Mouse (Mus musculus) heart, embryonic 16.5 days (tissue): Measurements from ENCODE around the gene Dnah9. TPM values are rescaled to one million over a fixed set of nuclear protein-coding genes. Genes with fewer than 3 reads are reported as not detected.

Experiments
- ATAC-seq: fragments of 200-750 bp; cut with Nextera tagmentation; replicated peaks from 2 replicates; pipeline ENCODE4 v1.8.0; 2017; ENCODE audit warnings: moderate number of reproducible peaks; ENCODE audit not compliant: insufficient read depth, low FRiP score; ENCODE audit errors: extremely low read depth
- H3K27ac ChIP-seq: fragments of 300-500 bp; sonication (generic); 2 replicates; pipeline ENCODE4 v1.5.1; 2014; ENCODE audit warnings: mild to moderate bottlenecking, low read length, control low read depth, moderate library complexity
- H3K27me3 ChIP-seq: fragments of 300-500 bp; sonication (generic); 2 replicates; pipeline ENCODE4 v1.6.1; 2014; ENCODE audit warnings: low read length, mixed read lengths; ENCODE audit not compliant: control insufficient read depth, insufficient read depth
- H3K36me3 ChIP-seq: fragments of 300-500 bp; sonication (generic); 2 replicates; pipeline ENCODE4 v1.6.1; 2014; ENCODE audit not compliant: control insufficient read depth, insufficient read depth
- H3K4me1 ChIP-seq: fragments of 300-500 bp; sonication (generic); 2 replicates; pipeline ENCODE4 v1.6.1; 2014; ENCODE audit warnings: low read length, mixed read lengths; ENCODE audit not compliant: control insufficient read depth, insufficient read depth
- H3K4me2 ChIP-seq: fragments of 300-500 bp; sonication (generic); 2 replicates; pipeline ENCODE4 v1.6.1; 2014; ENCODE audit warnings: low read depth, mild to moderate bottlenecking, control low read depth, low read length
- H3K4me3 ChIP-seq: fragments of 300-500 bp; sonication (generic); 2 replicates; pipeline ENCODE4 v1.5.1; 2014; ENCODE audit warnings: mild to moderate bottlenecking, control low read depth, low read length
- H3K9ac ChIP-seq: fragments of 300-500 bp; sonication (generic); 2 replicates; pipeline ENCODE4 v1.6.1; 2014; ENCODE audit warnings: low read length, control low read depth
- H3K9me3 ChIP-seq: fragments of 300-500 bp; sonication (generic); replicated peaks from 2 replicates; pipeline ENCODE4 v1.6.1; 2016; ENCODE audit warnings: low read length; ENCODE audit not compliant: control insufficient read depth
- WGBS: fragments of 180-500 bp; shearing (Covaris S2); extraction: QIAGEN DNeasy Blood & Tissue Kit; methylation state at CpG from one replicate; pipeline ENCODE4 v1.1.7; 2014; 5-methylcytosine and 5-hydroxymethylcytosine counted together
- polyA plus RNA-seq: library from polyadenylated mRNA; unstranded; fragments of >200 nt; fragmentation: Nextera tagmentation; extraction: Ambion mirVana; gene quantifications from 2 replicates; pipeline ENCODE4 v1.2.1, GENCODE M21; 2015

The Dnah9 gene
- polyA plus RNA-seq, 1 experiment from 2014 or later = 0.38 TPM

- no peak for ATAC-seq
- H3K36me3 ChIP-seq = peaks cover 20% of the 10 kb centered on the region
These were observed 350.2 kb downstream of the Dnah9 start for GRCm38 (mm10) chr11:65818193-65818592.

GRCm38 (mm10) chr11:65816237-65816636 is 352.1 kb downstream of the Dnah9 start:
- no peak overlapping the region for H3K4me3 ChIP-seq
- H3K4me2 ChIP-seq = no peak overlapping the region
- H3K27ac ChIP-seq = no peak overlapping the region
- no peak for ATAC-seq
- peaks cover 9% of the 10 kb centered on the region; the same call in 1 of the 2 replicates for H3K36me3 ChIP-seq
- 55% methylated on average over 6 of the region's 6 CpGs for WGBS
- H3K27me3 ChIP-seq = no peaks in the 10 kb centered on the region
- H3K4me1 ChIP-seq = peaks cover 3% of the 10 kb centered on the region
- no peak overlapping the region for H3K9ac ChIP-seq
- H3K9me3 ChIP-seq = no peaks in the 10 kb centered on the region

More at GRCm38 (mm10) chr11:65818193-65818592, 350.2 kb downstream of the Dnah9 start:
- Histone ChIP-seq H3K9ac (no peak overlapping the region), H3K4me3 (no peak overlapping the region), H3K4me1 (no peaks in the 10 kb centered on the region; the same call in 1 of the 2 replicates), H3K27ac (no peak overlapping the region), H3K27me3 (no peaks in the 10 kb centered on the region), H3K9me3 (no peaks in the 10 kb centered on the region), H3K4me2 (no peak overlapping the region)
- 57% methylated on average over 1 of the region's 1 CpGs for WGBS

GRCm38 (mm10) chr11:65814381-65814780 is 354.0 kb downstream of the Dnah9 start:
- 83% methylated on average over 9 of the region's 9 CpGs for WGBS
- ATAC-seq = no peak
- no peaks in the 10 kb centered on the region for H3K27me3 ChIP-seq
- peaks cover 9% of the 10 kb centered on the region; the same call in 1 of the 2 replicates for H3K36me3 ChIP-seq
- H3K4me2 ChIP-seq = no peak overlapping the region
- no peak overlapping the region for H3K27ac ChIP-seq
- no peak overlapping the region for H3K9ac ChIP-seq
- H3K4me3 ChIP-seq = no peak overlapping the region
- peaks cover 3% of the 10 kb centered on the region for H3K4me1 ChIP-seq
- no peaks in the 10 kb centered on the region for H3K9me3 ChIP-seq

GRCm38 (mm10) chr11:65812088-65812487 is 356.3 kb downstream of the Dnah9 start:
- Histone ChIP-seq H3K27me3 (no peaks in the 10 kb centered on the region), H3K27ac (no peak overlapping the region), H3K4me1 (peaks cover 10% of the 10 kb centered on the region), H3K9ac (no peak overlapping the region), H3K9me3 (no peaks in the 10 kb centered on the region), H3K4me2 (no peak overlapping the region), H3K4me3 (no peak overlapping the region), H3K36me3 (peaks cover 6% of the 10 kb centered on the region; the same call in 1 of the 2 replicates)
- 44% methylated on average over 5 of the region's 5 CpGs for WGBS
- ATAC-seq = no peak

GRCm38 (mm10) chr11:65807601-65808000 is 360.8 kb downstream of the Dnah9 start:
- no peaks in the 10 kb centered on the region for H3K9me3 ChIP-seq
- ATAC-seq = 0 out of 2 replicates have a peak, but pooled peaks have one; percentile 1
- no peaks in the 10 kb centered on the region for H3K27me3 ChIP-seq
- H3K36me3 ChIP-seq = no peaks in the 10 kb centered on the region
- H3K4me2 ChIP-seq = peak overlapping the region; percentile 69
- H3K27ac ChIP-seq = peak overlapping the region; percentile 88
- peaks cover 14% of the 10 kb centered on the region for H3K4me1 ChIP-seq
- H3K9ac ChIP-seq = peak overlapping the region; percentile 88
- peak overlapping the region; percentile 89 for H3K4me3 ChIP-seq
- 44% methylated on average over 7 of the region's 7 CpGs for WGBS

- WGBS = under 1% methylated on average over 58 of the region's 58 CpGs
- ATAC-seq = peak; percentile 99
- peak within 1 kb of the TSS; percentile 88 for H3K27ac ChIP-seq
- H3K9ac ChIP-seq = peak within 1 kb of the TSS; percentile 88
- H3K36me3 ChIP-seq = no peaks in the 10 kb centered on the region
- H3K4me2 ChIP-seq = peak within 1 kb of the TSS; percentile 97
- H3K9me3 ChIP-seq = no peaks in the 10 kb centered on the region
- peak within 1 kb of the TSS; percentile 89 for H3K4me3 ChIP-seq
- peaks cover 14% of the 10 kb centered on the region for H3K4me1 ChIP-seq
- H3K27me3 ChIP-seq = no peaks in the 10 kb centered on the region
These were observed 361.3 kb downstream of the Dnah9 start, which contains the start of gene Zkscan6 for GRCm38 (mm10) chr11:65806909-65807504. Gene Zkscan6 (plus strand): TSS chr11:65807175.

- under 1% methylated on average over 20 of the region's 20 CpGs for WGBS
- peaks cover 12% of the 10 kb centered on the region for H3K4me1 ChIP-seq
- H3K4me3 ChIP-seq = peak overlapping the region; percentile 89
- ATAC-seq = no peak; the same call in 1 of the 2 replicates
- H3K4me2 ChIP-seq = peak overlapping the region; percentile 97
- H3K9me3 ChIP-seq = no peaks in the 10 kb centered on the region
- H3K36me3 ChIP-seq = no peaks in the 10 kb centered on the region
- H3K27me3 ChIP-seq = no peaks in the 10 kb centered on the region
- peak overlapping the region; percentile 70 for H3K9ac ChIP-seq
- H3K27ac ChIP-seq = peak overlapping the region; percentile 74
These were observed 361.9 kb downstream of the Dnah9 start for GRCm38 (mm10) chr11:65806321-65806904.

- Histone ChIP-seq H3K36me3 (no peaks in the 10 kb centered on the region), H3K4me3 (no peak overlapping the region), H3K9ac (no peak overlapping the region), H3K27me3 (no peaks in the 10 kb centered on the region), H3K27ac (no peak overlapping the region), H3K4me2 (no peak overlapping the region), H3K4me1 (peaks cover 4% of the 10 kb centered on the region), H3K9me3 (peaks cover 2% of the 10 kb centered on the region; the same call in 1 of the 2 replicates)
- ATAC-seq = no peak
- 51% methylated on average over 3 of the region's 3 CpGs for WGBS
These were observed 366.5 kb downstream of the Dnah9 start for GRCm38 (mm10) chr11:65801899-65802298.

GRCm38 (mm10) chr11:65795896-65796295 is 372.5 kb downstream of the Dnah9 start:
- Histone ChIP-seq H3K4me3 (no peak overlapping the region), H3K36me3 (no peaks in the 10 kb centered on the region), H3K9me3 (peaks cover 2% of the 10 kb centered on the region; the same call in 1 of the 2 replicates), H3K4me1 (no peaks in the 10 kb centered on the region), H3K4me2 (no peak overlapping the region), H3K9ac (no peak overlapping the region), H3K27ac (no peak overlapping the region), H3K27me3 (no peaks in the 10 kb centered on the region)
- WGBS = 85% methylated on average over 1 of the region's 1 CpGs
- no peak for ATAC-seq
